8 mouse cellular contexts compared by ENCODE assay signal in the genomic region with DNA sequence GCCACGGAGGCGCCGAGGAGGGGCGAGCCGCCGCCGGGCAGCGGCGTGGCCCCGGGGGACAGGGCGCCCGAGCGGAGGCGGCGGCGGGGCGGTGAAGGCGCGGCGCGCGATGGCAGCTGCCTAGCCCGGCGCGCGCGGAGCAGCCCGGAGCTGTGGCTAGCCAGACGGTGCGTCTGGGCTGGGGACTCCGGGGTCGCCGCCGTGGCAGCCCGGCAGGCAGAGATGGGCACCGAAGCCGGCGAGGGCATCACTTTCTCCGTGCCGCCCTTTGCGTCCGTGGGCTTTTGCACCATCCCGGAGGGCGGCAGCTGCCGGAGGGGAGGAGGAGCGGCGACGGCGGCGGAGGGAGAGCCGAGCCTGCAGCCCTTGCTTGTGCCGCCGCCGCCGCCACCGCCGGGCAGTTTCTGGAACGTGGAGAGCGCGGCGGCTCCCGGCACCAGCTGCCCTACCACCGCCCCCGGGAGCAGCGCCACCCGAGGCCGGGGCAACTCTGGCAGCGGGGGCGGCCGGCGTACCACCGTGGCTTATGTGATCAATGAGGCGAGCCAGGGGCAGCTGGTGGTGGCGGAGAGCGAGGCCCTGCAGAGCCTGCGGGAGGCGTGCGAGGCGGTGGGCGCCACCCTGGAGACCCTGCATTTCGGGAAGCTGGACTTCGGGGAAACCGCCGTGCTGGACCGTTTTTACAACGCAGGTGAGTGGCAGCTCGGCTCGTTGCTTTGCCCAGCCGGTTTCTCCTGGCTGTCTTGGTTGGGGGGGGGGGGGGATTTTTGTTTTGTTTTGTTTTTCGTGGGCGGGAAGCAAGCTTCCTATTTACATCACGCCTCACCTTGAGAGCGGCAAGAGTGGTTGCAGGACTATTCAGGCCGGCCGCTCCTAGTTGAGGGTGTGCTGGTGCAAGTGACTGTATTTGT. TPM values are rescaled to one million over a fixed set of nuclear protein-coding genes. Genes with fewer than 3 reads are reported as not detected.
DNase-seq lines count a peak whose midpoint lies in the region; ATAC-seq and TF ChIP-seq lines count a peak whose summit lies in the region.

TSS of gene Map3k5 (plus strand) at position 89 of the 911 bp plus-strand sequence.

- peak within 1 kb of the TSS; percentile 71 for H3K27ac ChIP-seq in kidney, embryonic 14.5 days (ENCODE audit: low read depth, low read length)
- H3K27ac ChIP-seq in liver, embryonic 12.5 days, result peak within 1 kb of the TSS; percentile 65

- peak within 1 kb of the TSS; percentile 84 for H3K9ac ChIP-seq in kidney, embryonic 14.5 days (ENCODE audit: low read depth, low read length)
- peak within 1 kb of the TSS; percentile 73 for H3K9ac ChIP-seq in liver, embryonic 12.5 days

- no peaks in the 10 kb centered on the region for H3K79me2 ChIP-seq in myocyte (ENCODE audit: control insufficient read depth, insufficient read depth)

- DNase-seq in 416B (ENCODE audit: low read depth) (peak; percentile 43), R1 (ENCODE audit: low read depth, low spot score) (peak; percentile 68)
- peak; percentile 67 for DNase-seq in embryo, embryonic 10 days (ENCODE audit: low spot score)
- DNase-seq in heart, adult 8-10 months (ENCODE audit: low spot score), result no peak
- DNase-seq in thymus, postnatal 10 days (ENCODE audit: low spot score in 2 of 2), result peak; percentile 23 to 38

- peaks cover 18% of the 10 kb centered on the region; the same call in 1 of the 2 replicates for H3K4me1 ChIP-seq in kidney, embryonic 14.5 days (ENCODE audit: control insufficient read depth, insufficient read depth, low read length)
- H3K4me1 ChIP-seq in liver, embryonic 12.5 days, result peaks cover 34% of the 10 kb centered on the region

- H3K27me3 ChIP-seq in kidney, embryonic 14.5 days (ENCODE audit: control insufficient read depth, insufficient read depth, low read length), result 0 out of 2 replicates have a peak, but pooled peaks cover 5% of the 10 kb centered on the region
- peaks cover 43% of the 10 kb centered on the region for H3K27me3 ChIP-seq in liver, embryonic 12.5 days (replicated peaks)
- H3K27me3 ChIP-seq in myocyte (ENCODE audit: control insufficient read depth, insufficient read depth, insufficient read length), result peaks cover 21% of the 10 kb centered on the region

- peak within 1 kb of the TSS; percentile 70 for H3K4me3 ChIP-seq in kidney, embryonic 14.5 days (ENCODE audit: low read length)
- peak within 1 kb of the TSS; percentile 70 for H3K4me3 ChIP-seq in liver, embryonic 12.5 days
- peak within 1 kb of the TSS; percentile 10 for H3K4me3 ChIP-seq in myocyte

- H3K4me2 ChIP-seq in kidney, embryonic 14.5 days (replicated peaks; ENCODE audit: low read depth, low read length), result peak within 1 kb of the TSS; percentile 94
- H3K4me2 ChIP-seq in liver, embryonic 12.5 days, result peak within 1 kb of the TSS; percentile 92
- H3K4me2 ChIP-seq in myocyte (ENCODE audit: low read depth), result peak within 1 kb of the TSS; percentile 81

- TF ChIP-seq POLR2A in myocyte (IDR thresholded peaks at IDR 0.05; ENCODE audit: insufficient read length, low read depth), result no peak

- ATAC-seq in kidney, embryonic 14.5 days (ENCODE audit: low FRiP score, low TSS enrichment), result peak; percentile 80
- ATAC-seq in liver, embryonic 12.5 days, result peak; percentile 62

- H3K36me3 ChIP-seq in kidney, embryonic 14.5 days (ENCODE audit: control insufficient read depth, insufficient read depth, low read length), result no peaks in the 10 kb centered on the region
- no peaks in the 10 kb centered on the region for H3K36me3 ChIP-seq in liver, embryonic 12.5 days
- H3K36me3 ChIP-seq in myocyte (ENCODE audit: control insufficient read depth, insufficient read depth), result no peaks in the 10 kb centered on the region

- under 1% methylated on average over 54 of the region's 95 CpGs for WGBS in kidney, embryonic 14.5 days
- WGBS in liver, embryonic 12.5 days (ENCODE audit: insufficient replicate concordance), result under 1% methylated on average over 72 of the region's 95 CpGs

- H3K9me3 ChIP-seq in kidney, embryonic 14.5 days (ENCODE audit: control insufficient read depth, low read length), result no peaks in the 10 kb centered on the region
- H3K9me3 ChIP-seq in liver, embryonic 12.5 days (replicated peaks), result no peaks in the 10 kb centered on the region

- H3ac ChIP-seq in myocyte (ENCODE audit: control insufficient read depth, insufficient read length), result peak within 1 kb of the TSS; percentile 26

TF ChIP-seq in myocyte, 11 proteins besides CTCF, POLR2A, EP300 and RAD21:
- peak in 1 of 3 experiments; percentile 28 for TF ChIP-seq MYOG (IDR thresholded peaks at IDR 0.05; ENCODE audit: control insufficient read depth in 1 of 3, insufficient read depth in 1 of 3, insufficient read length in 2 of 3, low read depth in 2 of 3)
- TF ChIP-seq MYOD1 (IDR thresholded peaks at IDR 0.05; ENCODE audit: control insufficient read depth in 1 of 3, insufficient read length in 2 of 3, low read depth in 2 of 3), result peak in 1 of 3 experiments; percentile 31
- TF ChIP-seq REST (IDR thresholded peaks at IDR 0.05; ENCODE audit: insufficient read depth, insufficient read length), result no peak

RNA-seq across cellular contexts. Expression of gene Map3k5, which starts in this region (rescaled TPM):
- total RNA-seq in heart, adult 8-10 months (2022), result 10 to 100 TPM; 39.6 to 45.7 (median 40.9) TPM
- 2.2 and 4.0 TPM in 2 replicates for polyA plus RNA-seq in kidney, embryonic 14.5 days (2014; fragmentation: Nextera tagmentation; extraction: Ambion mirVana)
- 1.2 and 1.3 TPM in 2 replicates for polyA plus RNA-seq in liver, embryonic 12.5 days (2016; fragmentation: Nextera tagmentation; extraction: Ambion mirVana)
- 0.53 TPM for polyA plus RNA-seq in myocyte (2012; fragmentation: generic; extraction: Trizol)

Comparison
In these comparisons a context has a peak if more than half of its experiments do, and no peak if none do; other contexts are left out.
1. H3K4me3 ChIP-seq: peak in every context shown above with its lines; median percentile 70 in kidney, embryonic 14.5 days; 70 in liver, embryonic 12.5 days; 10 in myocyte.